Mouse (Mus musculus) hindbrain, embryonic 15.5 days (tissue): ENCODE measurements at regions not wholly inside any gene's neighbourhood (a gene's known extent, or its start where the extent isn't known, plus 50 kb on each side); places are given as distances from the start of the nearest gene placed in this dataset.

Experiments used
- ATAC-seq: fragments of 200-750 bp; cut with Nextera tagmentation; 2 replicates; pipeline ENCODE4 v1.8.0; 2017; ENCODE audit warnings: low read depth, moderate number of reproducible peaks, moderate TSS enrichment; ENCODE audit not compliant: low FRiP score
- H3K27ac ChIP-seq: fragments of 300-500 bp; sonication (generic); replicated peaks from 2 replicates; pipeline ENCODE4 v1.5.1; 2015; ENCODE audit warnings: mild to moderate bottlenecking, inconsistent platforms
- H3K27me3 ChIP-seq: fragments of 300-500 bp; sonication (generic); 2 replicates; pipeline ENCODE4 v1.6.1; 2015; ENCODE audit warnings: control low read depth, inconsistent platforms
- H3K36me3 ChIP-seq: fragments of 300-500 bp; sonication (generic); 2 replicates; pipeline ENCODE4 v1.6.1; 2015; ENCODE audit warnings: control low read depth, inconsistent platforms
- H3K4me1 ChIP-seq: fragments of 300-500 bp; sonication (generic); replicated peaks from 2 replicates; pipeline ENCODE4 v1.6.1; 2015; ENCODE audit warnings: control low read depth, inconsistent platforms
- H3K4me2 ChIP-seq: fragments of 300-500 bp; sonication (generic); 2 replicates; pipeline ENCODE4 v1.6.1; 2015; ENCODE audit warnings: moderate library complexity, mild to moderate bottlenecking, inconsistent platforms
- H3K4me3 ChIP-seq: fragments of 300-500 bp; sonication (generic); 2 replicates; pipeline ENCODE4 v1.5.1; 2015; ENCODE audit warnings: mild to moderate bottlenecking, inconsistent platforms
- H3K9ac ChIP-seq: fragments of 300-500 bp; sonication (generic); 2 replicates; pipeline ENCODE4 v1.6.1; 2015; ENCODE audit warnings: inconsistent platforms
- H3K9me3 ChIP-seq: fragments of 300-500 bp; sonication (generic); 2 replicates; pipeline ENCODE4 v1.6.1; 2016; ENCODE audit warnings: control low read depth, inconsistent platforms
- WGBS: fragments of 180-500 bp; shearing (Covaris S2); methylation state at CpG from one replicate; pipeline ENCODE4 v1.1.7; 2015; 5-methylcytosine and 5-hydroxymethylcytosine counted together

DNA sequence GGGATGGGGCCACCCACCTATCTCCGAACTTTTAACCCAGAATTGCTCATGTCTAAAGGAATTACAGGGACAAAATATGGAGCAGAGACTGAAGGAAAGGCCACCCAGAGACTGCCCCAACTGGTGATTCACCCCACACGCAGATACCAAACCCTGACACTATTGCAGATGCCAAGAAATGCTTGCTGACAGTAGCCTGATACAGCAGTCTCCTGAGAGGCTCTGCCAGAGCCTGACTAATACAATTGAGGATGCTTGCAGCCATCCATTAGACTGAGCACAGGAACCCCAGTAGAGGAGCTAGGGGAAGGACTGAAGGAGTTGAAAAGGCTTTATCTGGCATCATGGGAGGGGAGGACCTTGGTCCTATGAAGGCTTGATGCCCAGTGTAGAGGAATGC, 142.4 kb upstream of the Sdr16c6 start:
- Histone ChIP-seq H3K27me3 (no peaks in the 10 kb centered on the region), H3K4me1 (no peaks in the 10 kb centered on the region), H3K27ac (no peak overlapping the region), H3K4me3 (no peak overlapping the region), H3K36me3 (no peaks in the 10 kb centered on the region), H3K4me2 (no peak overlapping the region), H3K9me3 (no peaks in the 10 kb centered on the region), H3K9ac (no peak overlapping the region)
- ATAC-seq = no peak
- WGBS = 79% methylated on average over 2 of the region's 2 CpGs

DNA sequence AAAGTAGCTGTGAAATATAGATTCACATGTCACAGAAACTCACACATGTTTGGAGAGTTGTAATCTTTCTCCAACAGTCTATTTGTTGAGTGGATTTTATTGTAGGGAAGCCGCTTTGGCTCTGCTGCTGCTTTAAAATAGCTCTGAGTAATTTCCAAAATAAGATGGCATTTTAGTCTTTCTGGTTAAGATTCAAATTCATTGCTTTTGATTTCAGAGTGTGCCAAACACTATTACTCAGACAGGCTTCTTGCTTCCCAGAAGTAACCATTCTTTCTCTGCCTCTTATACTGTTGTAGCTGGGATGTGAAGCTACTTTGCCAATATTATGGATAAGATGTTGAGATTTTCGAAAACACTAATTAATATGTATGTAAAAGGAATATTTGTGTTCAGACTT, 134.6 kb upstream of the Sdr16c6 start:
- Histone ChIP-seq H3K4me1 (no peaks in the 10 kb centered on the region), H3K4me3 (no peak overlapping the region), H3K36me3 (no peaks in the 10 kb centered on the region), H3K9me3 (no peaks in the 10 kb centered on the region), H3K4me2 (no peak overlapping the region), H3K9ac (no peak overlapping the region), H3K27me3 (no peaks in the 10 kb centered on the region), H3K27ac (no peak overlapping the region)
- no peak for ATAC-seq
- 90% methylated on average over 2 of the region's 2 CpGs for WGBS

DNA sequence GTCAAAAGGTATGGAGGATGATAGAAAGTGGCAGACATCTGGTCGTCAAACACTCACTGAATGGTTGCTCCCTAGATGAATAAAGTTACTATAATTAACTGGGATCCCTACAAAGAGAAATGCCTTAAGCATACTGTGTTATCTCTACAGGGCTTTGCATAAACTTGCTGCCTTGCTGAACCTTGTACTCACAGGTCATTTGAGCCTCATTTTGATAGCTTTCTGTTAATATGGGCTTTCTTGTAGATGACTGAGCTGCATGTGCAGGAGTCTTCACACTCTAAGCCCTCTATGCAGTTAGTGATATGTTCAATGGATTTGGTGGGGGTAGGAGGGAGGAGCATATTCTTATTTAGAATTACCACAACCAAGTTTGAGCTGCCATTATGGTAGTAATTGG, 127.8 kb upstream of the Sdr16c6 start:
- H3K4me3 ChIP-seq = no peak overlapping the region
- H3K27ac ChIP-seq = no peak overlapping the region
- H3K27me3 ChIP-seq = no peaks in the 10 kb centered on the region
- no peak for ATAC-seq
- H3K9ac ChIP-seq = no peak overlapping the region
- no peaks in the 10 kb centered on the region for H3K36me3 ChIP-seq
- no peaks in the 10 kb centered on the region for H3K4me1 ChIP-seq
- no peaks in the 10 kb centered on the region for H3K9me3 ChIP-seq
- H3K4me2 ChIP-seq = no peak overlapping the region
- 82% methylated on average over 1 of the region's 1 CpGs for WGBS

DNA sequence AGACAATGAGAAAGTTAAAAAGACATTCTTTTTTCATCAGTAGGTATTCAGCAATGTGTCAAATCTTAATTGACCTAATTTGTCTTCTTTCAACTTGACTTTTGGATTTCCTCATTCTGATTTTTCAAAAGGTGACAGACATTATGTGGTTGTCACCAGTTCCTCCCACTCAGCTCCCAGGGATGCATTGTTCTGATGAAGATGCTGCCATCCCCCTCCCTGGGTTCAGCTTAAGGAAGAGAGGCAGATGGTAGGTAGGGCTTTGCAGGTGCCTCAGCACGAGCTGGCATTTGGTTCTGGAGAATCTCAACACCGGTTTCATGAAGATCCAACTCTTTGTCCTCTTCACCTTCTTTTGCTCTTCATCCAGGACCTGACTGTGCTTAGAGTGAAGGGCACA, 122.0 kb upstream of the Sdr16c6 start:
- no peak for ATAC-seq
- Histone ChIP-seq H3K4me1 (no peaks in the 10 kb centered on the region), H3K4me3 (no peak overlapping the region), H3K36me3 (no peaks in the 10 kb centered on the region), H3K4me2 (no peak overlapping the region), H3K9ac (no peak overlapping the region), H3K27ac (no peak overlapping the region), H3K27me3 (no peaks in the 10 kb centered on the region), H3K9me3 (no peaks in the 10 kb centered on the region)
- 32% methylated on average over 2 of the region's 2 CpGs for WGBS

DNA sequence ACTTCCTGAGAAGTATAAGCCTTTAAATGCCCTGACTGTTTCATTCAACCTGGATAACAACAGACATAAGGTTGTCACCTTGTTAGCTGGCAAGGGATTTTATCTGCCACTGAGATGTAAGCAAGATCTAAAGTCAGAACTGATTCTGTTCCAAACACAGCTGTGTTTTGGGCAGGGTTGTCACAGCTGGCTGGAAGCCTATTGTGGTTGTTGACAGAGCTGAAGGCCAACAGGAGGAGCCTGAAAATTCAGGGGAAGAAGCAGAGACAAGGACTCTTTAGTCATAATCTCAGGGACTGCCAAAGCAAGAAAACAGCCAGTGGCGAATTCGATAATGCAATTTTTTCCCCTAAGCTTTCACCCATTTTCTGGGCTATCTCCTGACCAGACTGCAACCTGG, 118.5 kb upstream of the Sdr16c6 start:
- WGBS = 63% methylated on average over 2 of the region's 2 CpGs
- no peaks in the 10 kb centered on the region for H3K4me1 ChIP-seq
- H3K27me3 ChIP-seq = no peaks in the 10 kb centered on the region
- no peak overlapping the region for H3K9ac ChIP-seq
- no peak overlapping the region for H3K4me3 ChIP-seq
- H3K4me2 ChIP-seq = no peak overlapping the region
- no peaks in the 10 kb centered on the region for H3K9me3 ChIP-seq
- no peak overlapping the region for H3K27ac ChIP-seq
- no peaks in the 10 kb centered on the region for H3K36me3 ChIP-seq
- ATAC-seq = no peak

DNA sequence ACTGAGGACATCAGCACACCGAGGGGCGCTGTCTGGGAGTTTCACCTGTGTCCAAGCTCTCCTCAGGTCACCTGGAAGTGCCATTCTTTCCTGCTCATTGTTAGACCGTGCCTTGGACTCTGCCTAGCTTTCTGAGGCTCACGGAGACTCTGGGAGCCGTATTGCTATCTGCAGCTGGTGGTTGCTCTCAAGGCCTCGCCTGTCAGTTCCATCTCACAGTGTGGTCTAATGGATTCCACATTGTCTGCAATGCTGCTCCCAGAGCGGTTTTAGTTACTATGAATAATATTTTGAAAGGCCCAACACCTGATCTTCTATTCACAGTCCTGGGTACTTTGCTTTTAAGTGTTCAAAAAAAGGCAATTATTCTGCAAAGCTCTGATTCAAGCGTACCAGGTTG, 117.9 kb upstream of the Sdr16c6 start:
- no peaks in the 10 kb centered on the region for H3K4me1 ChIP-seq
- H3K27ac ChIP-seq = no peak overlapping the region
- no peak overlapping the region for H3K9ac ChIP-seq
- no peak for ATAC-seq
- no peaks in the 10 kb centered on the region for H3K27me3 ChIP-seq
- H3K9me3 ChIP-seq = no peaks in the 10 kb centered on the region
- no peak overlapping the region for H3K4me2 ChIP-seq
- 72% methylated on average over 8 of the region's 8 CpGs for WGBS
- no peaks in the 10 kb centered on the region for H3K36me3 ChIP-seq
- H3K4me3 ChIP-seq = no peak overlapping the region
